Mouse (Mus musculus) lung, postnatal 10 days (tissue): Measurements from ENCODE around the gene Dpagt1.
"Not testable (repeated sequence)": the region's sequence is repeated elsewhere in the genome, so short reads cannot be mapped to it uniquely, and the experiment has no call there.

Source experiments
- DNase-seq: peaks from one replicate; pipeline ENCODE4 v3.0.0; 2021

Dpagt1 gene

GRCm38 (mm10) chr9:44342173-44342572, 16.4 kb downstream of the Dpagt1 start:
- DNase-seq: no peak

- no peak for DNase-seq
These were observed 16.8 kb downstream of the Dpagt1 start for GRCm38 (mm10) chr9:44342605-44343004.

GRCm38 (mm10) chr9:44343290-44343689, 17.5 kb downstream of the Dpagt1 start:
- DNase-seq: no peak

- peak; percentile 97 for DNase-seq
These were observed 18.1 kb downstream of the Dpagt1 start, which contains the start of gene Hmbs for GRCm38 (mm10) chr9:44343781-44344421. Hmbs (minus strand) TSS chr9:44344228.

GRCm38 (mm10) chr9:44345570-44346433, 20.0 kb downstream of the Dpagt1 start:
- no peak for DNase-seq

- no peak for DNase-seq
These were observed 21.3 kb downstream of the Dpagt1 start for GRCm38 (mm10) chr9:44347166-44347565.

- no peak for DNase-seq
These were observed 21.8 kb downstream of the Dpagt1 start for GRCm38 (mm10) chr9:44347621-44348020.

- DNase-seq: no peak
These were observed 22.7 kb downstream of the Dpagt1 start for GRCm38 (mm10) chr9:44348546-44348945.

GRCm38 (mm10) chr9:44351396-44351795, 25.6 kb downstream of the Dpagt1 start:
- no peak for DNase-seq

- DNase-seq: no peak
These were observed 26.5 kb downstream of the Dpagt1 start for GRCm38 (mm10) chr9:44352337-44352736.

- no peak for DNase-seq
These were observed 27.3 kb downstream of the Dpagt1 start for GRCm38 (mm10) chr9:44353142-44353541.

GRCm38 (mm10) chr9:44357207-44357606, 31.4 kb downstream of the Dpagt1 start:
- peak; percentile 39 for DNase-seq

GRCm38 (mm10) chr9:44361190-44361917, 35.5 kb downstream of the Dpagt1 start, which contains the start of gene Vps11:
Vps11 (minus strand) TSS chr9:44361670.
- peak; percentile 97 for DNase-seq

- DNase-seq: not testable (repeated sequence)
These were observed 36.1 kb downstream of the Dpagt1 start for GRCm38 (mm10) chr9:44361931-44362330.

GRCm38 (mm10) chr9:44364480-44364879, 38.7 kb downstream of the Dpagt1 start:
- DNase-seq: no peak

GRCm38 (mm10) chr9:44373386-44373785, 47.6 kb downstream of the Dpagt1 start:
- no peak for DNase-seq

GRCm38 (mm10) chr9:44376141-44376540, 50.3 kb downstream of the Dpagt1 start:
- no peak for DNase-seq

GRCm38 (mm10) chr9:44377335-44377734, 51.5 kb downstream of the Dpagt1 start:
- not testable (repeated sequence) for DNase-seq

GRCm38 (mm10) chr9:44378153-44378730, 52.4 kb downstream of the Dpagt1 start:
- no peak for DNase-seq

- peak; percentile 99 for DNase-seq
These were observed 53.4 kb downstream of the Dpagt1 start, which contains the start of gene Hyou1 for GRCm38 (mm10) chr9:44379054-44379834. Hyou1 (plus strand) TSS chr9:44379490.

- no peak for DNase-seq
These were observed 54.0 kb downstream of the Dpagt1 start for GRCm38 (mm10) chr9:44379862-44380261.
